Mouse (Mus musculus) forebrain, embryonic 15.5 days (tissue): ENCODE measurements around the gene Tmc7. TPM values are rescaled to one million over a fixed set of nuclear protein-coding genes. Genes with fewer than 3 reads are reported as not detected.

Experiments
- ATAC-seq: fragments of 200-750 bp; cut with Nextera tagmentation; replicated peaks from 2 replicates; pipeline ENCODE4 v1.8.0; 2017; ENCODE audit warnings: mild to moderate bottlenecking, moderate TSS enrichment, moderate library complexity
- H3K27ac ChIP-seq: fragments of 300-500 bp; sonication (generic); replicated peaks from 2 replicates; pipeline ENCODE4 v1.5.1; 2015; ENCODE audit warnings: mild to moderate bottlenecking, inconsistent platforms
- H3K27me3 ChIP-seq: fragments of 300-500 bp; sonication (generic); 2 replicates; pipeline ENCODE4 v1.6.1; 2015; ENCODE audit warnings: inconsistent platforms
- H3K36me3 ChIP-seq: fragments of 300-500 bp; sonication (generic); 2 replicates; pipeline ENCODE4 v1.6.1; 2015; ENCODE audit warnings: mild to moderate bottlenecking, inconsistent platforms
- H3K4me1 ChIP-seq: fragments of 300-500 bp; sonication (generic); 2 replicates; pipeline ENCODE4 v1.6.1; 2015; ENCODE audit warnings: inconsistent platforms
- H3K4me2 ChIP-seq: fragments of 300-500 bp; sonication (generic); replicated peaks from 2 replicates; pipeline ENCODE4 v1.6.1; 2015; ENCODE audit warnings: mild to moderate bottlenecking, inconsistent platforms
- H3K4me3 ChIP-seq: fragments of 300-500 bp; sonication (generic); 2 replicates; pipeline ENCODE4 v1.5.1; 2015; ENCODE audit warnings: mild to moderate bottlenecking, inconsistent platforms
- H3K9ac ChIP-seq: fragments of 300-500 bp; sonication (generic); replicated peaks from 2 replicates; pipeline ENCODE4 v1.6.1; 2015; ENCODE audit warnings: mild to moderate bottlenecking, inconsistent platforms
- H3K9me3 ChIP-seq: fragments of 300-500 bp; sonication (generic); 2 replicates; pipeline ENCODE4 v1.6.1; 2016; ENCODE audit warnings: inconsistent platforms
- WGBS: fragments of 180-500 bp; shearing (Covaris S2); methylation state at CpG from one replicate; pipeline ENCODE4 v1.1.7; 2015; ENCODE audit warnings: mixed read lengths; 5-methylcytosine and 5-hydroxymethylcytosine counted together
- polyA plus RNA-seq: library from polyadenylated mRNA; unstranded; fragments of >200 nt; fragmentation: Nextera tagmentation; extraction: Ambion mirVana; gene quantifications from 2 replicates; pipeline ENCODE4 v1.2.1, GENCODE M21; 2015

Gene Tmc7
- 7.8 TPM in 2 replicates for polyA plus RNA-seq

GRCm38 (mm10) chr7:118584257-118584907 lies at the start of gene Tmc7:
Tmc7 (minus strand) TSS chr7:118584736.
- Histone ChIP-seq H3K27ac (peak within 1 kb of the TSS; percentile 82), H3K4me2 (peak within 1 kb of the TSS; percentile 84), H3K9ac (peak within 1 kb of the TSS; percentile 93), H3K9me3 (no peaks in the 10 kb centered on the region; the same call in 1 of the 2 replicates), H3K36me3 (peaks cover 10% of the 10 kb centered on the region; the same call in 1 of the 2 replicates), H3K4me1 (peaks cover 19% of the 10 kb centered on the region), H3K4me3 (peak within 1 kb of the TSS; percentile 82), H3K27me3 (no peaks in the 10 kb centered on the region)
- ATAC-seq = peak; percentile 89
- WGBS = under 1% methylated on average over 50 of the region's 51 CpGs

- 89% methylated on average over 7 of the region's 7 CpGs for WGBS
- no peak for ATAC-seq
- no peak overlapping the region for H3K9ac ChIP-seq
- H3K4me3 ChIP-seq = no peak overlapping the region
- no peaks in the 10 kb centered on the region for H3K4me1 ChIP-seq
- no peak overlapping the region for H3K27ac ChIP-seq
- no peaks in the 10 kb centered on the region for H3K36me3 ChIP-seq
- no peaks in the 10 kb centered on the region for H3K27me3 ChIP-seq
- no peaks in the 10 kb centered on the region for H3K9me3 ChIP-seq
- H3K4me2 ChIP-seq = no peak overlapping the region
These were observed 49.4 kb upstream of the Tmc7 start for GRCm38 (mm10) chr7:118633951-118634350.

GRCm38 (mm10) chr7:118633094-118633493 lies 48.6 kb upstream of the Tmc7 start:
- Histone ChIP-seq H3K27me3 (no peaks in the 10 kb centered on the region), H3K9ac (no peak overlapping the region), H3K4me2 (no peak overlapping the region), H3K4me3 (no peak overlapping the region), H3K27ac (no peak overlapping the region), H3K36me3 (no peaks in the 10 kb centered on the region), H3K9me3 (no peaks in the 10 kb centered on the region), H3K4me1 (no peaks in the 10 kb centered on the region)
- 87% methylated on average over 9 of the region's 9 CpGs for WGBS
- no peak for ATAC-seq

- 85% methylated on average over 13 of the region's 13 CpGs for WGBS
These were observed 43.2 kb upstream of the Tmc7 start for GRCm38 (mm10) chr7:118627550-118628298.

GRCm38 (mm10) chr7:118621094-118621493 lies 36.6 kb upstream of the Tmc7 start:
- no peak for ATAC-seq
- H3K4me3 ChIP-seq = no peak overlapping the region
- WGBS = 85% methylated on average over 6 of the region's 6 CpGs
- no peak overlapping the region for H3K27ac ChIP-seq
- no peaks in the 10 kb centered on the region for H3K36me3 ChIP-seq
- H3K4me1 ChIP-seq = no peaks in the 10 kb centered on the region
- no peaks in the 10 kb centered on the region for H3K27me3 ChIP-seq
- H3K9ac ChIP-seq = no peak overlapping the region
- H3K9me3 ChIP-seq = no peaks in the 10 kb centered on the region
- no peak overlapping the region for H3K4me2 ChIP-seq

More at GRCm38 (mm10) chr7:118627550-118628298, 43.2 kb upstream of the Tmc7 start:
- H3K4me3 ChIP-seq = no peak overlapping the region
- H3K27ac ChIP-seq = no peak overlapping the region
- H3K36me3 ChIP-seq = no peaks in the 10 kb centered on the region
- no peak overlapping the region for H3K9ac ChIP-seq
- no peaks in the 10 kb centered on the region for H3K27me3 ChIP-seq
- no peak for ATAC-seq
- H3K9me3 ChIP-seq = no peaks in the 10 kb centered on the region
- no peak overlapping the region for H3K4me2 ChIP-seq
- no peaks in the 10 kb centered on the region for H3K4me1 ChIP-seq

- Histone ChIP-seq H3K4me1 (no peaks in the 10 kb centered on the region), H3K4me2 (no peak overlapping the region), H3K27ac (no peak overlapping the region), H3K9me3 (no peaks in the 10 kb centered on the region), H3K36me3 (no peaks in the 10 kb centered on the region), H3K4me3 (no peak overlapping the region), H3K9ac (no peak overlapping the region), H3K27me3 (no peaks in the 10 kb centered on the region)
- WGBS = 91% methylated on average over 7 of the region's 7 CpGs
- ATAC-seq = no peak
These were observed 35.8 kb upstream of the Tmc7 start for GRCm38 (mm10) chr7:118620243-118620906.

- Histone ChIP-seq H3K9ac (no peak overlapping the region), H3K4me3 (no peak overlapping the region), H3K4me2 (no peak overlapping the region), H3K9me3 (no peaks in the 10 kb centered on the region), H3K27ac (no peak overlapping the region), H3K4me1 (no peaks in the 10 kb centered on the region), H3K36me3 (no peaks in the 10 kb centered on the region), H3K27me3 (no peaks in the 10 kb centered on the region)
- no peak for ATAC-seq
- WGBS = 90% methylated on average over 5 of the region's 5 CpGs
These were observed 33.6 kb upstream of the Tmc7 start for GRCm38 (mm10) chr7:118618104-118618503.

- no peak overlapping the region for H3K4me3 ChIP-seq
- no peak overlapping the region for H3K9ac ChIP-seq
- no peak for ATAC-seq
- H3K36me3 ChIP-seq = no peaks in the 10 kb centered on the region
- 0 out of 2 replicates have a peak, but pooled peaks cover 7% of the 10 kb centered on the region for H3K4me1 ChIP-seq
- H3K27me3 ChIP-seq = no peaks in the 10 kb centered on the region
- no peaks in the 10 kb centered on the region for H3K9me3 ChIP-seq
- H3K27ac ChIP-seq = no peak overlapping the region
- WGBS = 26% methylated on average over 13 of the region's 13 CpGs
- H3K4me2 ChIP-seq = no peak overlapping the region
These were observed 29.5 kb upstream of the Tmc7 start for GRCm38 (mm10) chr7:118614076-118614475.

GRCm38 (mm10) chr7:118611933-118612332 lies 27.4 kb upstream of the Tmc7 start:
- no peak for ATAC-seq
- H3K4me1 ChIP-seq = 0 out of 2 replicates have a peak, but pooled peaks cover 7% of the 10 kb centered on the region
- no peak overlapping the region for H3K4me3 ChIP-seq
- H3K4me2 ChIP-seq = no peak overlapping the region
- no peak overlapping the region for H3K27ac ChIP-seq
- no peaks in the 10 kb centered on the region for H3K27me3 ChIP-seq
- H3K9ac ChIP-seq = no peak overlapping the region
- no peaks in the 10 kb centered on the region for H3K36me3 ChIP-seq
- H3K9me3 ChIP-seq = no peaks in the 10 kb centered on the region
- 31% methylated on average over 8 of the region's 8 CpGs for WGBS

- H3K4me1 ChIP-seq = 0 out of 2 replicates have a peak, but pooled peaks cover 7% of the 10 kb centered on the region
- H3K4me3 ChIP-seq = no peak overlapping the region
- WGBS = 90% methylated on average over 4 of the region's 4 CpGs
These were observed 26.7 kb upstream of the Tmc7 start for GRCm38 (mm10) chr7:118611185-118611749.

GRCm38 (mm10) chr7:118610721-118611120 lies 26.2 kb upstream of the Tmc7 start:
- H3K4me1 ChIP-seq = 0 out of 2 replicates have a peak, but pooled peaks cover 7% of the 10 kb centered on the region
- no peak for ATAC-seq
- H3K4me3 ChIP-seq = no peak overlapping the region
- no peak overlapping the region for H3K4me2 ChIP-seq
- H3K9ac ChIP-seq = no peak overlapping the region
- no peak overlapping the region for H3K27ac ChIP-seq
- no peaks in the 10 kb centered on the region for H3K9me3 ChIP-seq
- H3K27me3 ChIP-seq = no peaks in the 10 kb centered on the region
- 81% methylated on average over 13 of the region's 13 CpGs for WGBS
- H3K36me3 ChIP-seq = no peaks in the 10 kb centered on the region

More at GRCm38 (mm10) chr7:118611185-118611749, 26.7 kb upstream of the Tmc7 start:
- no peaks in the 10 kb centered on the region for H3K36me3 ChIP-seq
- no peak overlapping the region for H3K4me2 ChIP-seq
- H3K27me3 ChIP-seq = no peaks in the 10 kb centered on the region
- no peaks in the 10 kb centered on the region for H3K9me3 ChIP-seq
- no peak overlapping the region for H3K9ac ChIP-seq
- no peak overlapping the region for H3K27ac ChIP-seq
- ATAC-seq = no peak

- no peak overlapping the region for H3K27ac ChIP-seq
- H3K36me3 ChIP-seq = no peaks in the 10 kb centered on the region
- no peak overlapping the region for H3K9ac ChIP-seq
- no peak for ATAC-seq
- H3K27me3 ChIP-seq = no peaks in the 10 kb centered on the region
- no peaks in the 10 kb centered on the region for H3K9me3 ChIP-seq
- H3K4me2 ChIP-seq = no peak overlapping the region
- 0 out of 2 replicates have a peak, but pooled peaks cover 7% of the 10 kb centered on the region for H3K4me1 ChIP-seq
- no peak overlapping the region for H3K4me3 ChIP-seq
- WGBS = 95% methylated on average over 7 of the region's 7 CpGs
These were observed 25.3 kb upstream of the Tmc7 start for GRCm38 (mm10) chr7:118609815-118610214.
